Mouse (Mus musculus): ENCODE results near the gene Tbc1d1. TPM values are rescaled to one million over a fixed set of nuclear protein-coding genes. Genes with fewer than 3 reads are reported as not detected.
"Not testable (repeated sequence)": the region's sequence is repeated elsewhere in the genome, so short reads cannot be mapped to it uniquely, and the experiment has no call there.

The Tbc1d1 gene
- total RNA-seq, 1 experiment from 2014 or later, result 11.2 TPM

GRCm38 (mm10) chr5:64315088-64315487 lies 159.0 kb downstream of the Tbc1d1 start:
- DNase-seq, result no peak

- DNase-seq, result no peak
Observed at GRCm38 (mm10) chr5:64323286-64323685, 167.2 kb downstream of the Tbc1d1 start.

- DNase-seq, result no peak
Observed at GRCm38 (mm10) chr5:64324353-64324752, 168.2 kb downstream of the Tbc1d1 start.

DNA sequence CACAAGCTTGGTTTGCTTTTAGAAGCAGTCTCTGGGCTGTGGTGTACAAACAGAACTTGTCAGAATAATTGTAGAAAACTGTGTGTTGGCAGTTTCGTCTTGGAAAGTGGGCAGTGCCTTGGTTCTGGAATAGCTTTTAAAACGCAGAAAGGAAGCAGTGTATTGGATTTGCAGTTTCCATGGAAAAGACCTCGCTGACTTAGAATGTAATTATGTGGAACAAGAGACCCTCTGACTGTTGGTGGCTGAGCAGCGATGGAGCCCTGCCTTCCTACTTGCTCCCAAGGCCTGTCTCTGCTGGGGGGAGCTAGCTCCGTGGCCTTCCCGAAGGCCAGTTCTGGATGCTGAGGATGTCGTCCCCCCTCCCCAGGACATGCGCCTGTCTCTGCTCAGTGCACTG lies 168.8 kb downstream of the Tbc1d1 start:
- no peak for DNase-seq

GRCm38 (mm10) chr5:64325741-64326355 lies 169.7 kb downstream of the Tbc1d1 start:
- no peak for DNase-seq

DNA sequence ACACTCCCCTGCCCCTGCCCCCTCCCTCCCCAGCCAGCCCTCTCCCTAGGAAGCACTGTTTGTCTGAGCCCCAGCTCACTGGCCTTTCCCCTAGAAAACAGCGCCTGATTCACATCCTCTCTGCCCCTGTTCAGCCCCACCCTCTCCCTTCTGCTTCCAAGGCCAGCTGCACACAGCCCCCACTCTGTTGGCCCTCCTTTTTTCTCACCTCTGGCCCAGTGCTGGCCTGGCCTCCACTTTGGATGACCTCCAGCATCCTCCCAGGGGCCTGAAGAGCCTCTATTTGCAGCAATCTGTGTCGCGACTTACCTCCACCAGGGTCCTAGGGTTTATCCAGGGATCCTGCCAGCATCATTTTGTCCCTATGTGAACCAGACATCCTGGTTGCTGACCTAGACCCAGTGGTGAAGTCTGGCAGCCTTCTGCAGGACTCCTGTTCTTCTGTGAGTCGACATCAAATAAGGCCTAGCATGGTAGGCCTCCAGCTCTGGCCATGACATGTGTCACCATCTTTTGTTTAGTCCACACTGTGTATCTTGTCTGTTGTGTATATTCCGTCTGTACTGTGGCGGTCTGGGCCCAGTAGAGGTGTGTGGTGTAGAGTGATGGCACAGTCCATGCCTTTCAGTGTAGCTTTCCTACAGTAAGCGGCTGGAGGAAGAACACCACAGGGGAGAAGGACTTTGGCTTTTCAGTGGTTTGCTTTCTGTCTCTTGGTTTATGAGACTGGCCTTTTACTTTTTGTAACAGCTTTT lies 170.5 kb downstream of the Tbc1d1 start:
- DNase-seq, result peak; percentile 53

DNA sequence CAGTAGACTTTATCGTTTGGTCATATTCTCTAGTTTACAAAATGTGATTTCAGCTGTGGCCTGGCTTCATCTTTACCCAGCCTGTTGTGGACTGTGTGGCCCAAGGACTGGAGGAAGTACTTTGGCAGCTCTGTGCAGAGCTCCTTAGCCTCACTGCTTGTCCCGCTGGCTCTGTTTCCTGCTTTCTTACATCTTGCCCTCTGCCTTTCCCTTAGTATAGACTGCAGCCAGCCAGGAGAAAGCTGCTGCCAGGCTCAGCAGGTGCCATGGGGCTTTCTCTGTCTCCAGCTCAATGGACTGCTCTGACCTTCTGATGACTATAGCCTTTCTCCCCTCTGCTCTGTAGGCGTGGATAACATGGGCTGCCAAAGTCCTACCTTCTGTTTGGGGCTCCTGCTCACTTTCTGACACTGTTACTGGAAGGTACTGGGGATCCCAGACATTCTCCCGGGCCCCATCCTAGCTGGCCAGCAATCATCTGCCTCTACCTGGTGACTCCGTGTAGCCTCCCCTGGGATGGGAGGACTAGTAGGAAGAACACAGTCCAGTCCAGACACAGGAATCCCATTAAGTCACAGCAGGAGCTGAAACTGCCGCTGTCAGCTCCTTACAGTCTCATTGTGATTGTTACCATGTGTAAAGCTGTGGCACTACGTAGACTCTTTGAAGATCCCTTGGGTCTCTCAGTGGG lies 171.3 kb downstream of the Tbc1d1 start:
- no peak for DNase-seq

DNA sequence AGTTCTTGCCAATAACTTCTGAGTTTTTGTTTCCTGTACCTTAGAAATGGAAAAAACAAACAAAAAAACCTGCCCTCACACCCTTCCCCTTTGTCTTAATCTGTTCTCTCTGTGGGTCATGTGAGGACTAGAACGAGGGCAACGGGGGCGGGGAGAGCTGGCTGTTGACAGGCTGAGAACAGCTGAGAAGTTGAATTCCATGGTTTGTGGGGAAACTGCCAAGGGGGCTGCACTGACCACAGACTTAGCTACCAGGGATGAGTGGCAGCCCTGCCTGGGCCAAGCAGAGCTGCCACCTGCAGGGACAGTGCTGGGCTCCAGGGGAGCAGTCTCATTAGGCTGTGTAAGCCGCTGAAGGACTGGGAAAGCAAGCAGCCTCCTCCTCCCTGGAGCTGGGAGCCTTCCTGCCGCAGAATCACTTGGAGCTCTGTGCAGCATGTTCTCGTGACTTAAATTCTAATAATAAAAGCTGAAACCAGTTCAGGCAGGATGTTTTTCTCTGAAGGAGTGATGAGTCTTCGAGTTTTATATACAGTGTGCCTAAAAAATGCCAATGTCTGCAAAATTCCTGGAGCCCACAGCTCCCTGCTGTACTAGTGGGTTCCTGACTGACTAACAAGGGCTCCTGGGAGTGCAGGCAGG lies 180.8 kb downstream of the Tbc1d1 start:
- DNase-seq, result peak; percentile 28

GRCm38 (mm10) chr5:64338795-64339194 lies 182.7 kb downstream of the Tbc1d1 start:
- DNase-seq, result not testable (repeated sequence)

- no peak for DNase-seq
Observed at GRCm38 (mm10) chr5:64340366-64340765, 184.3 kb downstream of the Tbc1d1 start.

- DNase-seq, result no peak
Observed at GRCm38 (mm10) chr5:64341671-64342070, 185.6 kb downstream of the Tbc1d1 start.

DNA sequence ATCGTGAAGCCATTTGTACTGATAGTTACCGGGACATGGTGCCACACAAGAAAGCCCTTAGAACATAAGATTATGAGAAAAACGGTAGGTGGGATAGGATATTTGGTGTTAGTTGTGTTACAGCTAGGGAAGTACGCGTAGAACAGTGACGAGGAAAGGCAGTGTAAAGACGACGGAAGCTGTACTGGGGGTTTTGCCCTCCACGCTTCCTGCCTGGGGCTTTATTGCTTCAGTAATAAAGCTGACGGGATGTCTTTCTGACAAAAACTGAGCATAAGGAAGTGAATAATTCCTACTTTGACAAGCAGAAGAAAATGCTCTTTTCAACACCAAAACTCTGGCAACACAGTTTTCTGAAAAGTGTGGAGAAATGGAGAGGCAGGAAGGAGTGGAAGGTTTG lies 186.0 kb downstream of the Tbc1d1 start:
- DNase-seq, result no peak

- peak; percentile 38 for DNase-seq
Observed at GRCm38 (mm10) chr5:64343972-64344700, 188.0 kb downstream of the Tbc1d1 start.

- no peak for DNase-seq
Observed at GRCm38 (mm10) chr5:64345181-64345735, 189.2 kb downstream of the Tbc1d1 start.

- DNase-seq, result no peak
Observed at GRCm38 (mm10) chr5:64345761-64346160, 189.7 kb downstream of the Tbc1d1 start.

- peak; percentile 31 for DNase-seq
Observed at GRCm38 (mm10) chr5:64346343-64346885, 190.3 kb downstream of the Tbc1d1 start.

DNA sequence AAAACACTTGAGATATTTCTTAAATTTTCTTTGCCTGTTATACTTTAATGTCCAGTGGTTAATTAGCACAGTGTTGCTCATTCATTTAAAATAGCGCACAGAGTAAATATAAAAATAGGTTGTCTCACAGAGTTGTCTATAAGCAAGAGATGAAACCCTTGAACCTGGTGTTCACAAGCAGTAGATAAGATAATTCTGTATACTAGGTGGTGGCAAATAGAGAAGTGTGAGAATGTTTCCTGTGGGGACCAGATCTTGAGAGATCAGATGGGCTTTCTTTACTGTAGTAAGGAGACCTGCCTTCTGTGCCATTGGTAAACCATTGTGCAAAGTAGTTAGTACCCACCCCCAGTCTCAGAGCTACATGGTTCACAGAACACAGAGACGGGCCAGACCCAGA lies 192.1 kb downstream of the Tbc1d1 start:
- no peak for DNase-seq

DNA sequence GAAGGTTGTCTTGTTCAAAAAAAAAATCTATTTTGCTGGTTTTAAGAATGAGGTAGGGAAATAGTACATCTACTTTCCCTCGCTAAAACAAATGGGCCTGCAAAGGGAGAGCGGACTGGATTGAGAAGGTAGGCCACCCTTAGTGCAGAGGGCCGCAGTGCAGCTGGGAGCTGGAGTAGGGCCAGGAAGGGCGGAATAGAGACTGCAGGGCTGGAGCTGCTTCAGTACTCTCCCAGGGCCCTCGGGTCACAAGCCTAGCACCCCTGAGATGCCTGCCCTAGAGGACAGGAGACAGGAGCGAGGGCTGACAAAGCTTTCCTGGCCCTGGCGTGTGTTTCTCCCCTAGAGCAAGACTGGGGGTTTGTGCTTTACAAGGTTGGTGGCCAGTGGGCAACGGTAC lies 192.7 kb downstream of the Tbc1d1 start:
- no peak for DNase-seq

GRCm38 (mm10) chr5:64351968-64352367 lies 195.9 kb downstream of the Tbc1d1 start:
- DNase-seq, result no peak

GRCm38 (mm10) chr5:64358639-64359584 lies 202.8 kb downstream of the Tbc1d1 start:
- no peak for DNase-seq
